Mouse (Mus musculus): Measurements from ENCODE around the gene Grn. TPM values are rescaled to one million over a fixed set of nuclear protein-coding genes. Genes with fewer than 3 reads are reported as not detected.
A peak's percentile ranks its signal among the peaks of the same experiment; 100 is the strongest.

The Grn gene
- total RNA-seq, 2 experiments from 2014 or later = 48.3 to 110 TPM

GRCm38 (mm10) chr11:102461764-102462163 is 31.6 kb downstream of the Grn start:
- ATAC-seq (replicated peaks; ENCODE audit: poor library complexity, severe bottlenecking) = no peak

GRCm38 (mm10) chr11:102464901-102465300 is 34.8 kb downstream of the Grn start:
- no peak for ATAC-seq (replicated peaks; ENCODE audit: poor library complexity, severe bottlenecking)

- ATAC-seq (replicated peaks; ENCODE audit: poor library complexity, severe bottlenecking) = no peak
Observed at GRCm38 (mm10) chr11:102465713-102466436, 35.8 kb downstream of the Grn start.

- peak; percentile 97 for ATAC-seq (replicated peaks; ENCODE audit: poor library complexity, severe bottlenecking)
Observed at GRCm38 (mm10) chr11:102467041-102467631, 37.0 kb downstream of the Grn start.

GRCm38 (mm10) chr11:102469648-102470357 is 39.7 kb downstream of the Grn start, which contains the start of gene Itga2b:
TSS of gene Itga2b (minus strand) at chr11:102470122.
- peak; percentile 43 for ATAC-seq (replicated peaks; ENCODE audit: poor library complexity, severe bottlenecking)

- no peak for ATAC-seq (replicated peaks; ENCODE audit: poor library complexity, severe bottlenecking)
Observed at GRCm38 (mm10) chr11:102475027-102475426, 44.9 kb downstream of the Grn start.

GRCm38 (mm10) chr11:102478671-102479070 is 48.6 kb downstream of the Grn start:
- no peak for ATAC-seq (replicated peaks; ENCODE audit: poor library complexity, severe bottlenecking)

- no peak for ATAC-seq (replicated peaks; ENCODE audit: poor library complexity, severe bottlenecking)
Observed at GRCm38 (mm10) chr11:102479581-102479980, 49.5 kb downstream of the Grn start.

GRCm38 (mm10) chr11:102480111-102480510 is 50.0 kb downstream of the Grn start:
- no peak for ATAC-seq (replicated peaks; ENCODE audit: poor library complexity, severe bottlenecking)

- no peak for ATAC-seq (replicated peaks; ENCODE audit: poor library complexity, severe bottlenecking)
Observed at GRCm38 (mm10) chr11:102480897-102481296, 50.8 kb downstream of the Grn start.

GRCm38 (mm10) chr11:102481779-102482178 is 51.7 kb downstream of the Grn start:
- ATAC-seq (replicated peaks; ENCODE audit: poor library complexity, severe bottlenecking) = no peak

Other genes with a start within 250 kb of the Grn start
- gene Lsm12, start 245.0 kb upstream of the Grn start, total RNA-seq (2014; fragmentation: Nextera tagmentation) = 109 and 123 TPM in 2 replicates
- gene Lsm12, start 245.0 kb upstream of the Grn start, total RNA-seq (2017) = 67.6 and 77.7 TPM in 2 replicates
- 144 TPM in 2 replicates for gene G6pc3, start 240.7 kb upstream of the Grn start, total RNA-seq (2014; fragmentation: Nextera tagmentation)
- 61.1 and 61.6 TPM in 2 replicates for gene G6pc3, start 240.7 kb upstream of the Grn start, total RNA-seq (2017)
- gene Hdac5, start 200.1 kb upstream of the Grn start, total RNA-seq (2014; fragmentation: Nextera tagmentation) = 28.5 and 33.5 TPM in 2 replicates
- gene Hdac5, start 200.1 kb upstream of the Grn start, total RNA-seq (2017) = 15.8 and 26.3 TPM in 2 replicates
- gene BC030867, start 181.4 kb upstream of the Grn start, total RNA-seq (2014; fragmentation: Nextera tagmentation) = 26.7 and 28.6 TPM in 2 replicates
- gene BC030867, start 181.4 kb upstream of the Grn start, total RNA-seq (2017) = 5.6 and 8.6 TPM in 2 replicates
- 1.1 and 3.4 TPM in 2 replicates for gene Asb16, start 161.6 kb upstream of the Grn start, total RNA-seq (2014; fragmentation: Nextera tagmentation)
- gene Asb16, start 161.6 kb upstream of the Grn start, total RNA-seq (2017) = 0.17 and 0.31 TPM in 2 replicates
- gene Tmub2, start 145.4 kb upstream of the Grn start, total RNA-seq (2014; fragmentation: Nextera tagmentation) = 22.7 and 34.6 TPM in 2 replicates
- gene Tmub2, start 145.4 kb upstream of the Grn start, total RNA-seq (2017) = 17.2 and 32.6 TPM in 2 replicates
- gene Atxn7l3, start 133.7 kb upstream of the Grn start, total RNA-seq (2014; fragmentation: Nextera tagmentation) = 20.0 and 28.7 TPM in 2 replicates
- gene Atxn7l3, start 133.7 kb upstream of the Grn start, total RNA-seq (2017) = 20.0 and 27.1 TPM in 2 replicates
- gene Ubtf, start 110.6 kb upstream of the Grn start, total RNA-seq (2014; fragmentation: Nextera tagmentation) = 56.3 and 73.8 TPM in 2 replicates
- 148 and 164 TPM in 2 replicates for gene Ubtf, start 110.6 kb upstream of the Grn start, total RNA-seq (2017)
- gene Slc4a1, start 64.1 kb upstream of the Grn start, total RNA-seq (2014; fragmentation: Nextera tagmentation) = not detected in 2 replicates
- gene Slc4a1, start 64.1 kb upstream of the Grn start, total RNA-seq (2017) = under 0.01 and 1.6 TPM in 2 replicates
- gene Rundc3a, start 36.9 kb upstream of the Grn start, total RNA-seq (2014; fragmentation: Nextera tagmentation) = not detected in 2 replicates
- not detected in 2 replicates for gene Rundc3a, start 36.9 kb upstream of the Grn start, total RNA-seq (2017)
- gene Slc25a39, start 22.4 kb upstream of the Grn start, total RNA-seq (2014; fragmentation: Nextera tagmentation) = 99.0 and 163 TPM in 2 replicates
- 51.4 and 53.9 TPM in 2 replicates for gene Slc25a39, start 22.4 kb upstream of the Grn start, total RNA-seq (2017)
- gene Fam171a2, start 17.4 kb downstream of the Grn start, total RNA-seq (2014; fragmentation: Nextera tagmentation) = not detected in 2 replicates
- gene Fam171a2, start 17.4 kb downstream of the Grn start, total RNA-seq (2017) = not detected in 2 replicates
- 12.4 and 17.1 TPM in 2 replicates for gene Itga2b, start 39.8 kb downstream of the Grn start, total RNA-seq (2014; fragmentation: Nextera tagmentation)
- gene Itga2b, start 39.8 kb downstream of the Grn start, total RNA-seq (2017) = 14.4 and 14.7 TPM in 2 replicates
- 29.3 and 46.4 TPM in 2 replicates for gene Gpatch8, start 126.1 kb downstream of the Grn start, total RNA-seq (2014; fragmentation: Nextera tagmentation)
- 19.7 and 21.3 TPM in 2 replicates for gene Gpatch8, start 126.1 kb downstream of the Grn start, total RNA-seq (2017)
- not detected in 2 replicates for gene Gm11627, start 149.1 kb downstream of the Grn start, total RNA-seq (2014; fragmentation: Nextera tagmentation)
- not detected in 2 replicates for gene Gm11627, start 149.1 kb downstream of the Grn start, total RNA-seq (2017)
- not detected in 2 replicates for gene Fzd2, start 174.1 kb downstream of the Grn start, total RNA-seq (2014; fragmentation: Nextera tagmentation)
- not detected in 2 replicates for gene Fzd2, start 174.1 kb downstream of the Grn start, total RNA-seq (2017)
- not detected in 2 replicates for gene Meioc, start 233.4 kb downstream of the Grn start, total RNA-seq (2014; fragmentation: Nextera tagmentation)
- not detected in 2 replicates for gene Meioc, start 233.4 kb downstream of the Grn start, total RNA-seq (2017)